Mouse (Mus musculus) kidney, adult 2 months (tissue): Measurements from ENCODE around the gene 4930402F06Rik. TPM values are rescaled to one million over a fixed set of nuclear protein-coding genes. Genes with fewer than 3 reads are reported as not detected.

Experiments used
- DNase-seq: peaks from one replicate; pipeline ENCODE4 v3.0.0; 2021
- H3K27ac ChIP-seq: fragments of 200-500 bp; 2 replicates; pipeline ENCODE4 v1.5.1; 2012; ENCODE audit warnings: low read depth, low read length, control low read depth, inconsistent platforms; ENCODE audit not compliant: insufficient read depth
- H3K27me3 ChIP-seq: fragments of 200-500 bp; replicated peaks from 2 replicates; pipeline ENCODE4 v1.6.1; 2012; ENCODE audit warnings: mild to moderate bottlenecking, moderate library complexity, low read length, inconsistent platforms; ENCODE audit not compliant: control insufficient read depth, insufficient read depth
- H3K36me3 ChIP-seq: fragments of 200-500 bp; 2 replicates; pipeline ENCODE4 v1.6.1; 2012; ENCODE audit warnings: mild to moderate bottlenecking, moderate library complexity, low read length, inconsistent platforms; ENCODE audit not compliant: control insufficient read depth, insufficient read depth
- H3K4me1 ChIP-seq: fragments of 200-500 bp; 2 replicates; pipeline ENCODE4 v1.6.1; 2011; ENCODE audit warnings: low read length; ENCODE audit not compliant: control insufficient read depth, insufficient read depth
- H3K4me3 ChIP-seq: fragments of 200-500 bp; 2 replicates; pipeline ENCODE4 v1.5.1; 2011; ENCODE audit warnings: mild to moderate bottlenecking, low read depth, low read length, control low read depth; ENCODE audit not compliant: insufficient read depth
- CTCF ChIP-seq: fragments of 200-500 bp; conservative IDR thresholded peaks from 2 replicates; pipeline ENCODE4 v1.5.1; 2011; ENCODE audit warnings: low read depth, mild to moderate bottlenecking, control low read depth, low read length, moderate library complexity, mixed read lengths; ENCODE audit not compliant: insufficient read depth, insufficient read length
- POLR2A ChIP-seq: fragments of 200-500 bp; IDR thresholded peaks from one replicate; pipeline ENCODE4 v1.6.1; 2011; ENCODE audit warnings: low read depth, low read length, control low read depth
- WGBS: fragments of 180-500 bp; shearing (Covaris S2); methylation state at CpG from one replicate; pipeline ENCODE4 v1.1.7; 2018; 5-methylcytosine and 5-hydroxymethylcytosine counted together
- polyA plus RNA-seq: library from polyadenylated mRNA; depleted of rRNA; stranded (reverse); fragments of >200 nt; gene quantifications from 2 replicates; pipeline ENCODE4 v1.2.3, GENCODE M21; 2012

4930402F06Rik gene
- polyA plus RNA-seq, 1 experiment, result not detected

- H3K36me3 ChIP-seq, result no peaks in the 10 kb centered on the region
- 65% methylated on average over 6 of the region's 6 CpGs for WGBS
- TF ChIP-seq CTCF (no peak), POLR2A (no peak)
- H3K27me3 ChIP-seq, result no peaks in the 10 kb centered on the region
- H3K4me3 ChIP-seq, result no peak overlapping the region
- DNase-seq, result no peak
- no peak overlapping the region for H3K27ac ChIP-seq
- 0 out of 2 replicates have a peak, but pooled peaks cover 3% of the 10 kb centered on the region for H3K4me1 ChIP-seq
These were observed 44.4 kb upstream of the 4930402F06Rik start for GRCm38 (mm10) chr2:35441419-35441818.

DNA sequence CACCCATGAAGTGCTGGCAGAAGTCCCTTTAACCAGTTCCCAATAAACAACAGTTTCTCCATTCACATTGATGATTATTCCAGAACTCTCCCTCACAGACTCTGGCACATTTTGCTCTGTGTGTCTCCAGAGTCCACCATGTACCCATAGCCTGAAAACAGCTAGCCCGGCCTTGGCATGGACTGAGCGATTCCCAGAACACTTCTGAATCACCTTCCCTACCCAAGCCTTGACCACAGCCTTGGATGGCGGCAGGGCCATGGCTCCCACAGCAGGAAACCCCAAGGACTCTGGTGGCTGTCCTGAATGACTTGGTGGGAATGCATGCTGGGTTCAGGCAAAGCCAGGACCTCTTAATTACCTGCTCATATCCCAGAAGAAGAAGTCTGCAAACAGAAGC lies 43.5 kb upstream of the 4930402F06Rik start:
- 92% methylated on average over 3 of the region's 3 CpGs for WGBS
- TF ChIP-seq POLR2A (no peak), CTCF (no peak)
- no peak for DNase-seq
- no peak overlapping the region for H3K4me3 ChIP-seq
- no peak overlapping the region for H3K27ac ChIP-seq
- H3K4me1 ChIP-seq, result 0 out of 2 replicates have a peak, but pooled peaks cover 3% of the 10 kb centered on the region
- H3K27me3 ChIP-seq, result no peaks in the 10 kb centered on the region
- no peaks in the 10 kb centered on the region for H3K36me3 ChIP-seq

DNA sequence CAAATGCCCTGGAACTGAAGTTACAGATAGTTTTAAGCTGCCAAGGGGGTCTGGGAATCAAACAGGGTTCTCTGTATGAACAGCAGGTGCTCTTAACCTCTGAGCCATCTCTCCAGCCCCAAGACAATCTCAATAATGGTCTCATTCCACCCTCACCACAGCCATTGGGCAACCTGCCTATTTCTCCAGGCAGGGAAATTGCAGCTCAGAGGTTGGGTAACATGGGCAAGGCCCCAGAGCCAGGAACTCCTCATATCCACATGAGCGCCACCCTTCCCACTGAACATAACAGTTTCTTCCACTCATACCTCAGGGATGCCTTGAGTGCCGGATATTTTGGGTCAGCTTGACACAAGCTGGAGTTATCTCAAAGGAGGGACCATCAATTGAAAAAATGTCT lies 40.8 kb upstream of the 4930402F06Rik start:
- no peaks in the 10 kb centered on the region for H3K36me3 ChIP-seq
- WGBS, result 95% methylated on average over 2 of the region's 2 CpGs
- H3K4me3 ChIP-seq, result no peak overlapping the region
- TF ChIP-seq POLR2A (no peak), CTCF (no peak)
- H3K4me1 ChIP-seq, result 0 out of 2 replicates have a peak, but pooled peaks cover 3% of the 10 kb centered on the region
- no peak overlapping the region for H3K27ac ChIP-seq
- no peak for DNase-seq
- H3K27me3 ChIP-seq, result no peaks in the 10 kb centered on the region

DNA sequence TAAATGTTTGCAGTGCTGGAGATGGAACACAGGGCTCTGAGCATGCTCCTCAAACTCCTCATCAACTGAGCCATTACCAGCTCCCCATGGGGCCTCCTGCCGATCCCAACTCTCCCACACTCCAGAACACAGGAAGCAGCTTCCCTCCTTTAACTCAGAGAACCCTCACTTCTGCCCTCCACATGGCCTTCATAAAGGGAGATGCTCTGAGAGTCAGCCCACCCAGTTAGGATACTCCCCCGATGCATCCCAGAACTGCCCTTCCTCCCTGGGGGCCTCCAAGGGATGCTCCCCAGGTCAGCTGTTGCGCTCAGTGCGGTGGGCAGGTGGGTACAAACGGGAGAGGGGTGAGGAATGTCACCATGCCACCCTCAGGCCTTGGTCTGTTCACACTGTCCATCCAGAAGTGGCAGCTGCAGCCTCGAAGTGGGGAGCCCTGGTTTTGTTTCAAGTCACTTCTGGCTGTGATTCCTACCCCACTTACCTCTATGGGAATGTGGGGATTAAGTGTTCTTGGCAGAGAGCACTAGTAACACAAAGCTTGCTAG lies 37.7 kb upstream of the 4930402F06Rik start:
- H3K27ac ChIP-seq, result no peak overlapping the region
- no peak for TF ChIP-seq CTCF
- TF ChIP-seq POLR2A, result no peak
- H3K36me3 ChIP-seq, result no peaks in the 10 kb centered on the region
- no peaks in the 10 kb centered on the region for H3K27me3 ChIP-seq
- no peak overlapping the region for H3K4me3 ChIP-seq
- DNase-seq, result no peak
- 0 out of 2 replicates have a peak, but pooled peaks cover 3% of the 10 kb centered on the region for H3K4me1 ChIP-seq
- 63% methylated on average over 6 of the region's 6 CpGs for WGBS

DNA sequence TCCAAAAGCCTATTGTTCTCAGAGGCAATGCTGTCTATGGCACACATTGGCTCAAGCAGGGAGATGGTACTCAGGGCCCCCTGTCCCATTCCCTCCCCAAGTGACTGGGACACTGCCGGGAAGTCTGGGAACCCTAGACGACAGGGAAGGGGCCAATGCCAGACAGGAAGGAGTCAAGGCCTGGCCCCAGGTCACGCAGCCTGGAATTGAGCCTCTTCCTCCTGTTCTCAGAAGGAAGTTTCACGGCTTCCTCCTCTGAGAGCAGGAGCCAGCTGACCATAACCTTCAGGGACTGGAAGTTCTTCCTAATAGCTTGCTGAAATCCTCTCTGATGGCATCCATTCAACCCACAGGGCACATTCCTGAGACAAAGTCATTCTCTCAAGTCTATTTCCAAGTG lies 36.5 kb upstream of the 4930402F06Rik start:
- H3K4me3 ChIP-seq, result no peak overlapping the region
- WGBS, result 45% methylated on average over 4 of the region's 4 CpGs
- H3K27me3 ChIP-seq, result no peaks in the 10 kb centered on the region
- DNase-seq, result peak; percentile 71
- no peak for TF ChIP-seq CTCF
- TF ChIP-seq POLR2A, result no peak
- H3K27ac ChIP-seq, result peak overlapping the region; percentile 33
- 0 out of 2 replicates have a peak, but pooled peaks cover 3% of the 10 kb centered on the region for H3K4me1 ChIP-seq
- no peaks in the 10 kb centered on the region for H3K36me3 ChIP-seq

DNA sequence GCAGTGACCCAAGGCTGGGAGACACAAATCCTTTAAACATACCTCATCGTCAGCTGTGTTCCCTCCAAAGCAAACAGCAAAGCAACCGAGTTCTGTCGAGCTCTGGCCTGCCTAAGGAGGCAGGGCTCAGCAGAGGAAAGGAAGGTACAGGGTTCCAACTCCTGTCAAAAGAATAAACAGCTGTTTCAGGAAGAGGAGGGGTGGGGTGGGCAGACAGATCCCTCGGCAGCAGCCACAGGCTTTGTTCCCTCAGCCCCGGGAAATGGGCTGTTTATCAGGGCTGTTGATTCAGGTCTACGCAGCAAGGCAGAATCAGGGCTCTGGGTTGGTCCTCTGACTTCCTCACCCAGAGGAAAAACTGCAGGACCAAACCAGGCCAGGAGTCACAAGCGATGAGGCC lies 35.5 kb upstream of the 4930402F06Rik start:
- peak; percentile 78 for DNase-seq
- H3K4me3 ChIP-seq, result peak overlapping the region; percentile 36
- no peaks in the 10 kb centered on the region for H3K27me3 ChIP-seq
- H3K27ac ChIP-seq, result peak overlapping the region; percentile 33
- 25% methylated on average over 7 of the region's 7 CpGs for WGBS
- H3K4me1 ChIP-seq, result 0 out of 2 replicates have a peak, but pooled peaks cover 3% of the 10 kb centered on the region
- no peak for TF ChIP-seq POLR2A
- no peak for TF ChIP-seq CTCF
- no peaks in the 10 kb centered on the region for H3K36me3 ChIP-seq

- Histone ChIP-seq H3K4me1 (0 out of 2 replicates have a peak, but pooled peaks cover 3% of the 10 kb centered on the region), H3K36me3 (no peaks in the 10 kb centered on the region), H3K27ac (peak overlapping the region; percentile 33), H3K27me3 (no peaks in the 10 kb centered on the region), H3K4me3 (peak overlapping the region; percentile 36)
- 19% methylated on average over 7 of the region's 7 CpGs for WGBS
- peak; percentile 58 for DNase-seq
- no peak for TF ChIP-seq CTCF
- TF ChIP-seq POLR2A, result no peak
These were observed 35.0 kb upstream of the 4930402F06Rik start for GRCm38 (mm10) chr2:35432011-35432410.
